Mouse (Mus musculus): ENCODE measurements around the gene Retreg2.

GRCm38 (mm10) chr1:75159540-75160255 is 17.1 kb downstream of the Retreg2 start:
- TF ChIP-seq CTCF (IDR thresholded peaks at IDR 0.05; ENCODE audit: control insufficient read depth, insufficient read depth, low read length) (no peak), POLR2A (IDR thresholded peaks at IDR 0.05; ENCODE audit: borderline replicate concordance, control insufficient read depth, low read depth, low read length) (no peak)

Measured in bone marrow, adult 2 months (tissue).